Mouse (Mus musculus): ENCODE results near the gene Adgrb2. TPM values are rescaled to one million over a fixed set of nuclear protein-coding genes. Genes with fewer than 3 reads are reported as not detected.

Gene Adgrb2
- 1 to 10 TPM; 2.3 to 2.6 TPM for total RNA-seq (2021)

DNA sequence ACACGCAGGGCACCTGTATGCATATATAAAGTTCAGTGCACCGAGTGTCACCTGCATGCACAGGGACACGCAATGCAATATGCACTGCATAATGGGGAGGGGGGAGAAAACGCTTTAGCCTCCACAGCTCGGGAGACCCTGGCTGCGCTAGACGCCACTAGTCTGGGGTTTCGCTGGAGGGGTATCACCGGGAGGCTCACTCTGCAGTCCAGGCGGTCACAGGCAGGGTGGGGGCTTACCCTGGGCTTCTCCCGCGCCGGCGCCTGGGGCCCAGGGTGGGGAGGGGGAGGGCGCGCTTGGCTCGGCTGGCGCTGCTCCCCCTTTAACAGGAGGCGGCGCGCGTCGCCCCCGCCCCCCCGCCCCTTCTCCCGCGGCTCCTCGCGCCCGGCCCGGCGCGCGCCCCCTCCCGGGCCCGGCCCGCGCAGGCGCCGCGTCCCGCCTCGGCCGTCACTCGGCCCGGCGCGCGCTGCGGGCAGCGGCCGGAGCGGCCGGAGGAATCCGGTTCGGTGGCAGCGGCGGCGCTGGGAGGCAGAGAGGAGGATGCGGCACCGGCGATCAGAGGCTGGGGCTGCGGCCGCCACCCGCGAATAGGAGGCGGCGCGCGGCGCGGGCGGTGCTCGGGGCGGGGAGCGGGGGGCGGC, at the start of gene Adgrb2:
Gene Adgrb2, plus strand, starts transcription at position 450 of the 641 bp plus-strand sequence.
- intact Hi-C loops (cut with DNase I): loop anchor here (5.0 kb wide), 1 partner anchor 282 kb away; no protein-coding TSS in a partner anchor
- DNase-seq (ENCODE audit: low spot score): no peak

DNA sequence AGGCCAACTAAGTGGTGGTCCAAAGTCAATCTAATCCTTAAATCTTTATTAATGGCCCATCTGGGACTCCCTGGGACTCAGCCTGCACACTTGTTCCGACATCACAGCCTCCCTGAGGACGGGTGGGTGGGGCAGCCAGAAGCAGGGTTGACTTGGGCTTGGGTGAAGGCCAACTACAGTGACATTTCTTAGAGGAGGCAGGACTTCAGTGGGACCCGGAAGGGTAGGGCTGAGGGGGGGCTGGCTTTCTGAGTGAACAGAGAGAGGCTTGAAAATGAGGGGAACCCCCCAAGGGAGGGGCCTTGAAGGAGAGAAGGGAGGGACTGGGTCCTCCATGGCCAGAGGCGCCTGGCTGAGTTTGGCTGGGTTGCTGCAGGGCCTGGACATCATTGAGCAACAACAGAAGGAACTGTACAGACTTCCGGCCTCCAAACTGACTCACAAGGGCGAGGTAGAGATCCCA, 33.3 kb upstream of the Adgrb2 start:
- intact Hi-C loops (cut with DNase I): no loop called here

DNA sequence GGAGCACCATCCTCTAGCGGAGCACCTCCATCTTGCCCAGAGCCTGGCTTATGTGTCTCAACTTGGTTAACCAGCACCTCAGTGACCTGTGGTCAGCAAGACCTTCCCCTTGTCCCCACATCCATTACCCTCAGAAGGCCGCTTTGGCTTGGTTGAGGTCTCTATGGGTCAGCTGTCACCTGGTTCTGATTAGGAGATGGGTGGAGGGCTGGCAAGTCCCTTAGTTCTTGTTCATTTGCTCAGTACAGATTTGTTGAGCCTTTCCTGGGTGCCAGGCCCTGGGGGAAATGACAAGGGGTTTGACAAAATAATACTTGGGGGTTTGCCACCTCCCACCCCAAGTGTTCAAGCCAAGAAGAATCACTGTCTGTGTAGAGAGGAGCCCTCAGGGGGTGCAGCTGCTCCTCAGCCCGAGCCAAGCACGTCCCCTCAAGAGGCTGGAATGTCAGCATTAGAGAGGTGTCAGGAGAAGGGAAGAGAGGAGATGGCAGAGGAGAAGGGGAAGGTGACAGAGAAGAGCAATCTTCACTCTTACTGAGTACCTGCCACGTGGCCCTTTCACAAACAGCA, 32.3 kb upstream of the Adgrb2 start:
- DNase-seq (ENCODE audit: low spot score): no peak
- intact Hi-C loops (cut with DNase I): no loop called here

More for the DNA sequence above, 33.3 kb upstream of the Adgrb2 start:
- peak; percentile 54 for DNase-seq (ENCODE audit: low spot score)

DNA sequence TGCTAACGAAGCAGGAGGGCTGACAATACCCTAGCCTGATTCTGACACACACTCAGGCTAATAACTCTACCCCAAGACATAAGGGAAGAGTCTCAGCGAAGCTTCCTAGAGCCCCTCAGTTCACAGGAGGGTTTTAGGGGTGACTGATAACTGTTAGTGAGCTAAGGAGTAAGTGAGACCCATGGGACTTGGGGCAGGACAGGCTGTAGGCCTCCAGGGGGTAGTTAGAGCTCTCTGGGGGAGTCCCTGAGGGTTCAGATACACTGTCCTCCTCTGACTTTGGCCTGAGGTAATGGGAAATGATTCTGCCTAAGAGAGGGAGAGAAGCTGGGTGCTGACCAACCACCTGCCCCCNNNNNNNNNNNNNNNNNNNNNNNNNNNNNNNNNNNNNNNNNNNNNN, 30.1 kb upstream of the Adgrb2 start:
- no peak for DNase-seq (ENCODE audit: low spot score)
- intact Hi-C loops (cut with DNase I): no loop called here

DNA sequence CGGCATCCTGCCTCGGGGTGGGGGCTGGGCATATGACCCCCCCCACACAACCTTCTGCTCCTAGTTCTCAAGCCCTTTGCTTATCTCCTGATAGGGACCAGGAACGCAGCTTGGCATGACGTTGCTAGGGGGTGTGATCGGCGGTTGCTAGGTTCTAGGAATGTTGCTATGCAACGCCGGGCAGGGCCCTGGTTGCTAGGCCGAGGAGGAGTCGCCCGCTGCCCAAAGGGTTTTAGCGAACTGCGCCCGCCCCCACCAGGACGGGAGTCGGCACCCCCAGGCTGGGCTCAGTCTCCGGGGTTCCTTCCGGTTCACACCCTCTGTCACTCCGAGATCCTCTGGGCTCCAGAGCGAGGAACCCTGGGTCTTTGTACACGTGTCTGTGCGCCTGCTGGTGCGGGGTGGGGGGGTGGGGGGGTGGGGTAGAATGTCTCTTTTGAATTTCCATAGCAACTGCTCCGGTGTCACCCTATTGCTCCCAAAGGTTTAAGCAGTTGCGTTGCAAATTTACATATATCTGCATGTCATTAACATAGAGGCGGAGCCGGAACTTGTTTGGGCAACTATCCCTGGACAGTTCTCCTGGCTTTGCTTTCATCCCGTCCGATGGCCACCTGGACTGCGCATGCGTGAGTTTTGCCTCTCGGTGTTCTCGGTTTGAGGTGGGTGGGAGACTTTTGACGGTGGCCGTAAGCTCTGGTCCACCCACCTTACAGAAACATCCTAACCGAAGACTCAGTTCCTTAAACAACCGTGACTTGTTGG, 24.3 kb upstream of the Adgrb2 start:
- intact Hi-C loops (cut with DNase I): no loop called here
- DNase-seq (ENCODE audit: low spot score): peak; percentile 26

DNA sequence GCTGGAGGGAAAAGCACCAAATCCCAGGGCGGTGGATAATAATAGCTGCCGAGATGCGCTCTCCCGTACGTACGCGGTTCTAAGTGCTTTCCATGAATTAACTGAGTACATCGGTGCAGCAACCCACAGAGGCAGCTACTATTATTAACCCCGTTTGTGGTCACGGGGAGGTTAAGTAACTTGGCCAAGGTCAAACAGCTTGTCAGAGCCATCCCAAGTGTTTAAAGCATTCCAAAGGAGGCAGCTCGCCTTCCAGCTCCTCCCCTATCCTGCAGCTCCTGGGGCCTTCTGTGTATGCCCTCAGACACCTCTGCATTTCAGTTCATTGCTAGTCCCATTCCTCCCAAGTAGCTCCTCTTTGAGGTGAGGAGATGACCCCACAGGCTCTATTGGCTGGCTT, 19.4 kb upstream of the Adgrb2 start:
- no peak for DNase-seq (ENCODE audit: low spot score)
- intact Hi-C loops (cut with DNase I): no loop called here

DNA sequence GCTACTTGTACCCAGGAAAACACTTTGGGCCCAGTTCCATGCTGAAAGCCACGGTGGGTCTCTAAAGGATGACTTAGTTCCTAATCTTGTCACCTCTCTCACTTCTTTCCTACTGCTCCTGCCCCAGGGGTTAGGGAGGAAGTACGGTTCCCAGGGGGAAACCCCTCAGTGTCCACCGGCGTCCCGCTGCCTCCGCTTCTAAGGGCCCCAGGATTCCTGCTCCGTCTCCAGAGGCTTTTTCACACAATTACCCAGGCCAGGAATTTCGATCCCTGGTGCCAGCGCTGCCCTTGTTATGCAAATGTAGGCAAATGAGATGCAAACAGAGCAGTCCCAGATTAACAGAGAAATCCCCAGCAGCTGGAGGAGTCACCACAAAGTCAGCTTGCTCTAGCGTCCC, 18.5 kb upstream of the Adgrb2 start:
- intact Hi-C loops (cut with DNase I): no loop called here
- DNase-seq (ENCODE audit: low spot score): no peak

DNA sequence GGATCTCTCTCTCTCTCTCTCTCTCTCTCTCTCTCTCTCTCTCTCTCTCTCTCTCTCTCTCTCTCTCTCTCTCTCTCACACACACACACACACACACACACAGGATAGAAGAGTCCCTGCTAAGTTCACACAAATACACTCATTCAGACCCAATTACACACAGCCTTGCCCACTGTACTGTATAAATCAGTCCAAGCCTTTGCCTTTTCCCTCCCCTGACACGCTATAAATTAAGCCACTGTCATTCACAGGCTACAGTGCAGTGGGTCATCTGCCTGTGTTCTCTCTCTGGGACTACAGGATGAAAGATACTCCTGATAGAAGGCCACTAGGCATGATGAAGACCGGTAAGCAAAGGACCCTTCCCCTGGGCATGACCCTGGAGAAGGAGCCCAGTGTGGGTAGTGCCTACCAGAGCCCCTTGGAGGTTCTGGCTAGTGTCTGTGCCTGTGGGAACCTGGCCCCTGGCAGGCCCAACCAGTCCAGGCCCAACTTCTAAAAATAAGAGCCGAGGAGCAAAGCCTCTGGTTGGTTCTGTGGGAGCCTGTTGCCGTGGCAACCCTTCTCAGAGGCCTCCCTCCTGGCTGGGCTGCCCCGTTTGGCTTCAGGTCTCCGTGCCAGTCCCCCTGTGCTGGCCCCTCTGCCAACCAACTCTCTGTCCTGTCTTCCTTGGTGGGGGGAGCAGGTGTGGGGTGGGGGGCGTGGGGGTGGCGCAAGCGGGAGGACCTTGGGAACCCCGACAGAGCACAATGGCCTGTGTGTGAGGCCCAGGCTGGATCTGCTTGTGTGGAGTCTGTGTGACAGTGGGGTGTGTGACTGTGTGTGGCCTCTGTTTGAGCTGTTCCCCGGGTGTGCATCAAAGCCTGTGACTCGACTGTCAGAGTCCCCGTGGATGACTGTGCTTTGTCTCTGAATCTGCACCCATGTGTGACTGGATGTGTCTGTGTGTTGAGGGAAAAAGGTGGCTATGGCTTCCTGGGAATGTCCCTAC, 17.4 kb upstream of the Adgrb2 start:
- DNase-seq (ENCODE audit: low spot score): no peak
- intact Hi-C loops (cut with DNase I): no loop called here

DNA sequence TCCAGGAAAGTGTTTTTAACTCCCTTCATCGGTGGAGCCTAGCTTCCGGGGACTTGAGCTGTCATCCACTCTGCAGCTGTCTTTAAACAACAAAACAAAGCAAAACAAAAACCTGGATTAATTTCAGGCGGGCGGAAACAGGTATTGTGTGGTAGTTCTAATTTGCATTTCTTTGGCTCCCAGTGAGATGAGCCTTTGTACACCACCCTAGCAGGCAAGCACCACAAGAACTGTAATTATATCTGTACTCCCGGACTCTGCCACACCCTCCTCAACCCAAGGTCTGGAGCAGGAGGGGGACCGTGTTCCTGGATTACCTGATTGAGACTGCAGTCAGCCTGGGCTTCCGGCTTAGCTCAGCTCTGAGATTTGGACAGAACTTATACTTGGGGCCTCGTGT, 14.5 kb upstream of the Adgrb2 start:
- no peak for DNase-seq (ENCODE audit: low spot score)
- intact Hi-C loops (cut with DNase I): no loop called here

DNA sequence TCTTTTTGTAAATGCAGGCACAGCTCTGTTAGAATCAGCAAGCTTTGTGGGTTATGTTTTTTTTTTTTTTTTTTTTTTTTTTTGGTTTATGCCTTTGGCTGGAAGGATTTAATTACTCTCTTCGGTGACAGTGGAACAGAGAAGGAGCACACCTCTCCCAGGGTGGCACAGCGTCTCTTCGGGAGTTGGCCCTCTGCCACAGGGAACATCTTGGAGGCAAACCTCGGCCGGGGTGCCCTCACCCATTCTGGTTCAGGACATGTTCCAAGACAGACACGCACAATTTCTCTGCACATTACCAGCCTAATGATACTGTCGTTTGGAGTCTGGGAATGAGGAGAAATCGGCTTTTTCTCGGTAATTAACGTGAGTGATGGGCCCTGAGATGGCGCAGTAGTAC, 13.8 kb upstream of the Adgrb2 start:
- DNase-seq (ENCODE audit: low spot score): no peak
- intact Hi-C loops (cut with DNase I): no loop called here

DNA sequence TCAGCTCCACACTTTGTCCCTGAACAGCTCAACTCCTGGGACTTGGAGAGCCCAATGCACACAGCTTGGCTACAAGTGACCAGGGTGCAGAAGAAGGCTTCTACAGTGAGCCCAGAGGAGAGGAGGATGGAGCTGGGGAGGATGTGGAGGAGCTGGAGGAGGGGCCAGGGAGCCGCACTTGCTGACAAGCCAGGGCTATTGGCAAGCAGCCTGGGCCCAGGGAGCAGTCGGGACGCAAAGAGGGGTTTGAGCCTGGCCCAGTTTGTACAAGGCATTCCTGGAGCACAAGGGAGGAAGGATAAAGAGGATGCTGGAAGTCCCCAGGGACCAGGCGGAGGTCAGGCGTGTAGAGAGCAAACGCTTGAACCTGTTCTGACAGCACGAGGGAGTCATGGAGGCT, 12.7 kb upstream of the Adgrb2 start:
- intact Hi-C loops (cut with DNase I): no loop called here
- DNase-seq (ENCODE audit: low spot score): no peak

DNA sequence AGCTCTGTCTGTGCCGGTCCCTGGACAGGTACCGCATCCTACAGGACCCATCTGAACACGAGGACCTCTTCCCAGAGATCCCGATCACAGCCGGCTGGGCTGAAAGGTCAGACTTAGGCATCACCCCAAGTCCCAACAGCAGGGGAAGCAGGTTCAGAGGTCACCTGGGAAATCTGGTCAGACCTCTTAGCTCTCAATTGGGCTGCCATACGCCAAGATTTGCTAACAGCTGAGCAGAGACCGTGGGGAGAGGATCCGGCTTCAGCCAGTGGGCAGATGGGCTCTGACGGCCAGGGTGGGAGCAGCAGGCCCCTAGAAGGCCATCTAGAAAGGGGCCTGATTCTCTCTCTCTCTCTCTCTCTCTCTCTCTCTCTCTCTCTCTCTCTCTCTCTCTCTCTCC, 10.4 kb upstream of the Adgrb2 start:
- intact Hi-C loops (cut with DNase I): no loop called here

DNA sequence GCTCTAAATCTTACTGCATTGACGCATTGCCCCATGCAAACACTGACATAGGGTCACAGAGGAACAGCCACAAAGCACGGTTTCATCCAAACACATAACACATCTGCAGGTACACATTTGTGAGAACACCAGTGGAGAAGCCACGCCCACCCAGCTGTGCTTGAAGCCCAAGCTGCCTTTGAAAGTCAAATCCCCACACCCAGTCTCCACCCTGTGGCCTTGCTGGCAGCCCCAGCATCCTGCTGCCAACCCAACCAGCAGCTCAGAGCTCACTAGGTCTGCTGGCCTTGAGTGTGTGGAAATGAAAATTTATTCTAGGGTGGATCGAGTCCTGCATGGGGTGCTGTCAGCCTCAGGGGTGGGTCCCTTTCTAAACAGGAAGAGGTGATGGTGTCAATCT, 7.4 kb upstream of the Adgrb2 start:
- intact Hi-C loops (cut with DNase I): no loop called here
- no peak for DNase-seq (ENCODE audit: low spot score)

More for the DNA sequence above, 10.4 kb upstream of the Adgrb2 start:
- no peak for DNase-seq (ENCODE audit: low spot score)

DNA sequence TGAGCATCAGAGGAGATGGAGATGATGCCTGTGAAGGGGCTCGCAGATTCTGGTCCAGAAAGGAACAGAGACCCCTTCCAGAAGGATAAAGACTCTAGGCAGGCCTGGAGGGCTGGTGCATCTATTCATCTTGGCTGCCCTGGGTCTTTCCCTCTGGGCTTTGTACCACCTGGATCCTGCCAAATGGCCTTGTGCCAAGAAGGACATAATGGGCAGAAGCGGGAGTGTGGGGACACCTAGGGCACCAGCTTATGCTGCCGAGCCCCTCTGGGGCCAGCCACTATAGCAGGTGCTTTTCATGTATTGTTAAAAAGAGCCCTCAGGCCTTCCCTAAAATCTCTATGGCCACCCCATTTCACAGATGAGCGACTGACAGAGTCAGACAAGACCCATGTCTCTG, 6.4 kb upstream of the Adgrb2 start:
- DNase-seq (ENCODE audit: low spot score): no peak
- intact Hi-C loops (cut with DNase I): no loop called here

DNA sequence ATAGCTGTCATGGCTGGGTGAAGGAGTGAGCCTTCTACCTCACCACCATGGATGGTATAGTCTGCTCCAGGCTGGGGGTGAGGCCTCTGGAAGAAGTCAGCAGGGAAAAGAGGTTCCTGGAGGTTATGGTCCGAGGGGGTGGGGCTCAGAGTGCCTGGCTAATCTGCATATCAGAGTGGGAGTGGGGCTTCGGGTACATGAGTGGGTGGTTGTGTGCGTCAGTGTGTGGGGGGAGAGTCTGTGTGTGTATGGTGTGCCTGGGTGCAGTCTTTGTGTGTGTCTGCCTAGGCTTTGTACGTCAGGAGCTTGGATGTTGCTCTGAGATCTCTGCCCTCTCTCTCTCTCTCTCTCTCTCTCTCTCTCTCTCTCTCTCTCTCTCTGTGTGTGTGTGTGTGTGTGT, 5.7 kb upstream of the Adgrb2 start:
- intact Hi-C loops (cut with DNase I): no loop called here
- no peak for DNase-seq (ENCODE audit: low spot score)

DNA sequence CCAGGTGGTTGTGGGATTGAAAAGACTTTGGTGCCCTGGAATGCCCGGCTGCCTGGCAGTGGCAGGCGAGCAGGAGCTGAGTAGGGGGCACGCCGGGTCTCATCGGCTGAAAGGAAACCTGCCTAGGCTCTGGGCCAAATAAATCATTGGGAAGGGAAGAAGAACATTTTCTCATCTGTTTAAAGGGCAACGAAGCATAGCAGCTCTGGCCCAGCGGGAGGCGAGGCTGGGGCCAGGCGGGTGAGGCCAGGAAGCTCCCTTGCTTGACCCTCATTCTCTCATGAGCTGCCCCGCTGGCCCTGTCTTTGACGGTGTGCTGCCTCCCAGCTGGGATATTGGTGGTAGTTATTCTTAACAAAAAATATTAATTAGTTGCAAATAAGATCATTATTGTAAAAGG, 3.0 kb upstream of the Adgrb2 start:
- no peak for DNase-seq (ENCODE audit: low spot score)
- intact Hi-C loops (cut with DNase I): loop anchor here (5.0 kb wide), 1 partner anchor 279 kb away; no protein-coding TSS in a partner anchor

DNA sequence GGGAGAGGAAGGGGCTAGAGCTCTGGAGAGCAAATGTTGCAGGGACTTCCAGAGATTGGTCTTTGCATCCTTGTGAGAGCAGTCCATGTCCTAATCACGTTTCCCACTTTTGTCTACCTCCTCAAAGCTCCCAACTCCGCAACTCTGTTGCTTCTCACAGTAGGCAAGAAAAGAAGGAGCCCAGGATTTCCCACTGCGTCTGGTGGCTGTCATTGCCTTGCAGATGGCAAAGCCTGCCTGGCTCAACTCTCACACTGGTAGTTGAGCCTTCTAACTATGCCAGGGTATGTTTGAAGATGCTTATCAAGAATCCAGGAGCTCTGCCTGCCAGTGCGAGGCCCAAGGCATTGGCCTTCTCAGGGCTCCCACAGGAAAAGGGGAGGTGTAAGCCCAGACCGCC, 1.6 kb upstream of the Adgrb2 start:
- intact Hi-C loops (cut with DNase I): loop anchor here (5.0 kb wide), 1 partner anchor 281 kb away; no protein-coding TSS in a partner anchor
- no peak for DNase-seq (ENCODE audit: low spot score)

DNA sequence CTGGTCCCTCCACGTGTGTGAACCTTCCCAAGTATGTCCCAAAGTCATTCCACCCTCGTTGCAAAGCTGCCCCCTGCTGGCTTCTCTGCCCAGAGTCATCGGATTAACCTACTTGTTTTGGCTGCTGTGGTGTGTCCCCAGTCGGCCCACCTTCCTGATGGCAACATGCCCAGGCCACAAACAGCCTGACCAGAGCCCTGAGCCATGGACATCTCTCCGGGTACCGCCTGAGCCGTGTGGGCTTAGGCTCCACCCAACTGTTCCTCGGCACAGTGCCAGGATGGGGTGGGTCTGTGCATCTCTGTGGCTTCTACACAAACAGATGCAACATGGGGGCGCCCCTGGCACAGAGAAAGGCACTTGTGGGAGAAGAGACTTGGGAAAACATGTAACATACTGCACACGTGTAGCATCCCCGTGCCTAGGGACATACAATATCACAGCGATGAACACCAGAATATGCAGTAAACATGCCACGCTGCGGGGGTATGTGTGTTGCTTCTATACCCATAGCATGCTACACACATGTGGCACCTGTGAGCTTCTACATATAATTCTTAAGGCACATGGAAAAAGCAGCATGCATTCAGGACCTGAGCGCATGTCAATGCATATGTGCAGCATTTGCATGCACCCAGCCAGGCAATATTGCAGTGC, 778 bp upstream of the Adgrb2 start:
- intact Hi-C loops (cut with DNase I): loop anchor here (5.0 kb wide), 1 partner anchor 282 kb away; no protein-coding TSS in a partner anchor
- DNase-seq (ENCODE audit: low spot score): peak; percentile 48

DNA sequence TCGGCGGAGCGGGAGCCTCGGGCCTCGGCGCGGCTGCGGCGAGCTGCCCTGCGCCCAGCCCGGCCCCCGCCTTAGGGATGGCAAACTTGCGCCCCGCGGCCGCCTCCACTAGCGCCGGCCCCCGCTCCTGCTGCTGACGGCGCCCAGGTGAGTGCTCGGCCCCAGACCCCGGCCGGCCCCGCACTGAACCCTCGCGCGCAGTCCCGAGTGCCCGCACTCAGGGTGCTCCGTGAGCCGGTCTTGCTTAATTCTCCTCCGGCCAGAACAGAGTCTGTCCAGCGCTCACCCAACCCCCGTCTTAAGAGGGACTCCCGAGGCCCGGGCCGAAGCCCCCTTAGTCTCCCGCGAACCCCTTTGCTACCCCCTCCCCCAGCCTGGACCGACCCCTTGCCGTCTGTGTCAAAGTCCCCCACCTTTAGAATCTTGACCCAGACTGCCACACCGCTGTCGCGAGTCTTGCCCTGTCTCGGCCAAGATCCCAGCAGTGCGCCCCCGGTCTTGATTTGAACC, 546 bp downstream of the Adgrb2 start:
- intact Hi-C loops (cut with DNase I): no loop called here
- no peak for DNase-seq (ENCODE audit: low spot score)
